Mouse (Mus musculus) embryonic facial prominence, embryonic 13.5 days (tissue): ENCODE measurements around the gene Olfm4. TPM values are rescaled to one million over a fixed set of nuclear protein-coding genes. Genes with fewer than 3 reads are reported as not detected.

ENCODE experiments used
- ATAC-seq: fragments of 200-750 bp; cut with Nextera tagmentation; 2 replicates; pipeline ENCODE4 v1.8.0; 2017; ENCODE audit warnings: low read depth; ENCODE audit not compliant: insufficient number of reproducible peaks, insufficient read depth, low FRiP score, low TSS enrichment
- H3K27ac ChIP-seq: fragments of 300-500 bp; sonication (generic); 2 replicates; pipeline ENCODE4 v1.5.1; 2015; ENCODE audit warnings: moderate library complexity, mild to moderate bottlenecking, inconsistent platforms
- H3K27me3 ChIP-seq: fragments of 300-500 bp; sonication (generic); 2 replicates; pipeline ENCODE4 v1.6.1; 2015; ENCODE audit warnings: mild to moderate bottlenecking, inconsistent platforms
- H3K36me3 ChIP-seq: fragments of 300-500 bp; sonication (generic); 2 replicates; pipeline ENCODE4 v1.6.1; 2015; ENCODE audit warnings: mild to moderate bottlenecking, inconsistent platforms
- H3K4me1 ChIP-seq: fragments of 300-500 bp; sonication (generic); 2 replicates; pipeline ENCODE4 v1.6.1; 2015; ENCODE audit warnings: inconsistent platforms
- H3K4me2 ChIP-seq: fragments of 300-500 bp; sonication (generic); 2 replicates; pipeline ENCODE4 v1.6.1; 2015; ENCODE audit warnings: moderate library complexity, mild to moderate bottlenecking, inconsistent platforms
- H3K4me3 ChIP-seq: fragments of 300-500 bp; sonication (generic); 2 replicates; pipeline ENCODE4 v1.5.1; 2015; ENCODE audit warnings: mild to moderate bottlenecking, inconsistent platforms
- H3K9ac ChIP-seq: fragments of 300-500 bp; sonication (generic); 2 replicates; pipeline ENCODE4 v1.6.1; 2015; ENCODE audit warnings: mild to moderate bottlenecking, inconsistent platforms
- H3K9me3 ChIP-seq: fragments of 300-500 bp; sonication (generic); 2 replicates; pipeline ENCODE4 v1.6.1; 2016; ENCODE audit warnings: inconsistent platforms
- WGBS: fragments of 180-500 bp; shearing (Covaris S2); methylation state at CpG from one replicate; pipeline ENCODE4 v1.1.7; 2015; ENCODE audit warnings: mixed read lengths; 5-methylcytosine and 5-hydroxymethylcytosine counted together
- polyA plus RNA-seq: library from polyadenylated mRNA; unstranded; fragments of >200 nt; fragmentation: Nextera tagmentation; extraction: Ambion mirVana; gene quantifications from 2 replicates; pipeline ENCODE4 v1.2.1, GENCODE M21; 2015

Gene Olfm4
- polyA plus RNA-seq, 1 experiment from 2014 or later: 0.24 TPM

DNA sequence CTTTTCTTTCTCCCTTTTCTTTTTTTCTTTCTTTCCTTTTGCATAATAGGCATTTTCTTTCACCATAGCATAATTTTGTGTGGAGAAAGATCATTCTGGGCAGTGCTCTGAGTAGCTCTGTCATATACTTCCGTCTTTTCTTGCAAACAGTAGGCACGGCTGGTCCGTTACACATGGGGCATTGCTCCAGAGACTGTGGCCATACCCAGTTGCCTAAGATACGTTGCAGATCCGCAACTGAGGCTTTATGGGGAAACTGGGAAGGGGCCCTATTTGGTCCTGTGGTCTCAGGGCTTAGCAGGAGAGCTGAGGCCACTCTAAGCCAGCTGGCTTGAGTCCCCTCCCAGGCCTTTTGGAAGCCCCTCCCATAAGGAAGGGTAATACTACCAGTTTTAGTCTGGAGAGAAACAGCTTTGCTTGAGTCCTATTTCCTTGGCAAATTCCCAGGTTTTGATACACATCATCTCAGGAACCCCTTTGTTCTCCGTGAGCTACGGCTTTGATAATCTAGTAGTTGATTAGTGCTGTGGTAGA is 1.3 kb downstream of the Olfm4 start:
- Histone ChIP-seq H3K36me3 (no peaks in the 10 kb centered on the region), H3K4me1 (no peaks in the 10 kb centered on the region), H3K27me3 (no peaks in the 10 kb centered on the region), H3K4me2 (no peak overlapping the region), H3K9me3 (no peaks in the 10 kb centered on the region), H3K4me3 (no peak overlapping the region), H3K9ac (no peak overlapping the region), H3K27ac (no peak overlapping the region)
- no peak for ATAC-seq
- WGBS: 83% methylated on average over 7 of the region's 7 CpGs

DNA sequence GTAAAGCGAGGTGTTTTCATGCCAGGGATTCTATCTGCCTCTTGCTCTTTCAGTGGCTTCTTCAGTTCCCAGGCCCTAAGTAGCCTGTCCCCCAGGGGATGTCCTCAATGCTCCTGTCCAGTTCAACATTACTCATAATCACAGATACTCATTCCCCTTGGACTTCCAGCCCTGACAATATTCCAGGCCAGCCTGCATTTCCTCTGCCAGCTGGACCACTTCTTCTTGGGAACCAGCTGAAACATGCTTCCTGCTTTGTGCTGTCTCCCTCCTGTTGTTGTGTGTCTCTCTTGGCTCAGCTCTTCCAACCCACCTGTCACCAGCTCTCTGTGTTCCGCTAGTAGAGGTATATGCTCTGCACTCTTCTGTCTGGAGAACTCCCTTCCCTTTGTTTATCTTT is 1.8 kb downstream of the Olfm4 start:
- no peaks in the 10 kb centered on the region for H3K9me3 ChIP-seq
- H3K4me2 ChIP-seq: no peak overlapping the region
- no peak for ATAC-seq
- no peak overlapping the region for H3K27ac ChIP-seq
- no peaks in the 10 kb centered on the region for H3K36me3 ChIP-seq
- no peak overlapping the region for H3K4me3 ChIP-seq
- H3K27me3 ChIP-seq: no peaks in the 10 kb centered on the region
- H3K4me1 ChIP-seq: no peaks in the 10 kb centered on the region
- WGBS: 95% methylated on average over 2 of the region's 2 CpGs
- no peak overlapping the region for H3K9ac ChIP-seq

DNA sequence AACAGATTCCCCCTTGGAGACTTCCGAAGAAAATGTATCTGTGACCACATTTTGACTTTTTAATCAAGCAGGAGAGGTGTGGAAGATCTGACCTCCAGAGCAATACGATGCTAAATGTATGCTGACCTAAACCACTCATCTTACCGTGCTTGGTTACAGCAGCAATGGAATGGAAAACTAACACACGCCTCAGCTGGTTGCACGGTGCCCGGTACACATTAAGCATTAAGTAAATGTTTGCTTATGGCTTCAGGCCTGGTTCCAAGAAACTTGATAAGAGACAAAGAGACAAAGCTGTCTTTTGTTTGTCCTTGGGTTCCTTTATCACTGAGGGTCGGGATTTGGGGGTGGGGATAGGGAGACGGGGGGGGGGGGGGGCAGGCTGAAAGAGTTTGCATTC is 3.0 kb downstream of the Olfm4 start:
- no peaks in the 10 kb centered on the region for H3K36me3 ChIP-seq

DNA sequence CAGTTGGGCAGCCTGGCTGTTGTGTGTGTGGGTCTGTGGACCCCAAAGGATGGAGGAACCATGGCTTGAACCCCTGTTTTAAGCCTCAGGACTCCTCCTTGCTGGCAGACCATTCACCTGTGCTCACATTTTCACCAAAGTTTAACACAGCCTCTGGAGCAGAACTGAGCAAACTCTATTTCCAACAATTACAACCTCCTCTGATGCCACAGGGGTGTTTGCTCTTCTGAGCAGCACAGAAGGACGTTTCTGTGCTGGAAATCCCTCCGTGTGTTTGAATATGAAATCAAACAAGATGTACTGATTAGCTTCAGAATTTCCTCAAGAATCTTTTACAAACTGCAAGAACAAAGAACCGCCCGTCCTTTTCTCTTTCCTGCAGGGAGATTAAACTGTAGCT is 5.9 kb downstream of the Olfm4 start:
- no peaks in the 10 kb centered on the region for H3K27me3 ChIP-seq
- no peaks in the 10 kb centered on the region for H3K36me3 ChIP-seq
- ATAC-seq: no peak
- no peaks in the 10 kb centered on the region for H3K4me1 ChIP-seq
- no peak overlapping the region for H3K4me3 ChIP-seq
- H3K4me2 ChIP-seq: no peak overlapping the region
- no peaks in the 10 kb centered on the region for H3K9me3 ChIP-seq
- no peak overlapping the region for H3K9ac ChIP-seq
- WGBS: 51% methylated on average over 4 of the region's 4 CpGs
- H3K27ac ChIP-seq: no peak overlapping the region

More for the DNA sequence above, 3.0 kb downstream of the Olfm4 start:
- Histone ChIP-seq H3K9me3 (no peaks in the 10 kb centered on the region), H3K4me1 (no peaks in the 10 kb centered on the region), H3K27ac (no peak overlapping the region), H3K4me2 (no peak overlapping the region), H3K9ac (no peak overlapping the region), H3K4me3 (no peak overlapping the region), H3K27me3 (no peaks in the 10 kb centered on the region)
- 49% methylated on average over 8 of the region's 8 CpGs for WGBS
- no peak for ATAC-seq

DNA sequence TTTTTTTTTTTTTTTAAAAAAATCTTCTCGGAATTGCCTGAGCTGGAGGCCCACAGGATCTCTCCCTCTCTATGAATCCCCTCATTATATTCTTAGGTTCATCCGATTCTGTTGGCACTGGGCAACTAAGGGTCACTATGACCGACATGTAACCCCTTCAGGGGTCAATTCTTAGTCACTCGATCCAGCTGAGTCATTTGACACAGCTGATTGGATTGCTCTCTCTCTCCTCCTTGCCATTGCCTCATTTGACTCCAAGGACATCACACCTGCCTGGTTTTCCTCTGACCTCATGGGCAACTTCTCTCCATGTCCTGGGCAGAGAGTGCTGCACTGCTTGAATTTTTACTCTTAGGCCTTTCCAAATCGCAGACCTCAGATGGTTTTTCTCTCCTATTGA is 6.7 kb downstream of the Olfm4 start:
- Histone ChIP-seq H3K9me3 (no peaks in the 10 kb centered on the region), H3K4me1 (no peaks in the 10 kb centered on the region), H3K9ac (no peak overlapping the region), H3K36me3 (no peaks in the 10 kb centered on the region), H3K27ac (no peak overlapping the region), H3K4me3 (no peak overlapping the region), H3K27me3 (no peaks in the 10 kb centered on the region), H3K4me2 (no peak overlapping the region)
- no peak for ATAC-seq
- 29% methylated on average over 5 of the region's 5 CpGs for WGBS

DNA sequence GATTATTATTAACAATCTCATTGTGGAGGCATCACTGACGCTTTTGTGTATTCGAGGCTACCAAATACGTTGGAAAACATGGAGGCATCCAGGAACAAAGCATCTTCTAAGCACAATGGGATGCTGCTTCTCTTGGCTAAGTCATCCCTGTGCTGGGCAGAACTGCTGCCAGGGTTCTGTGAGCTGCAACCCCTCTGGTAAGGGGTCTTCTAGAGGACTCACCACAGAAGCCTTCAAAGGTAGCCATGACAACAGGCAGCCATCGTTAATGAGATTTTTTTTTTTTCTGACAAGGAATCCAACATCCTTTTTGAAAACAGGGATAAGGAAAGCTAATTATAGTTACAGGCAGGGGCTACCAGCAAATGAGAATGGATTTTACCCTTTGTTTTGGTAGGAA is 13.7 kb downstream of the Olfm4 start:
- no peak for ATAC-seq
- no peaks in the 10 kb centered on the region for H3K27me3 ChIP-seq
- H3K27ac ChIP-seq: no peak overlapping the region
- no peaks in the 10 kb centered on the region for H3K4me1 ChIP-seq
- H3K4me3 ChIP-seq: no peak overlapping the region
- no peak overlapping the region for H3K4me2 ChIP-seq
- no peak overlapping the region for H3K9ac ChIP-seq
- H3K36me3 ChIP-seq: no peaks in the 10 kb centered on the region
- H3K9me3 ChIP-seq: no peaks in the 10 kb centered on the region
- WGBS: 81% methylated on average over 4 of the region's 4 CpGs

DNA sequence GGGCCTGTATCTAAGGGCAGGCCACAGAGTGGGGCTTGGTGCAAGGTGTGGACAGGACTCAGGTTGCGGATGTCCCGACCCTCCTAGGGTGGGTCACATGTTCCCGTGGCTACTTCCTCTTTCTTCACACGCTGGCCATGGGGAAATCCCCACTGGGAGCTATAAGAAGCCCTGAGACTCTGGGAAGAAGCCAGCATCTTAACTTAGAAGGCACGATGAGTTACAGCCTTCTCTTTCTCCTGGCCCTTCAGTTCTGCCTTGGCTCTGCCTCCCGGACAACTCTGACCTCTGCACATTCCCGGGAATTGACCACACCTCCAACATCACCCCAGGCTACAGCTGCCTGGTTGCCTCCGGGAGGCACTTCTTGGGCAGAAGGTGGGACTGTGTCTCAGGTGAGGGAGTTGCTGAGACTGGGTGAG is 16.2 kb downstream of the Olfm4 start:
- no peaks in the 10 kb centered on the region for H3K36me3 ChIP-seq
- no peak overlapping the region for H3K9ac ChIP-seq
- no peaks in the 10 kb centered on the region for H3K27me3 ChIP-seq
- no peak overlapping the region for H3K4me2 ChIP-seq
- no peaks in the 10 kb centered on the region for H3K4me1 ChIP-seq
- H3K4me3 ChIP-seq: no peak overlapping the region
- no peak for ATAC-seq
- no peak overlapping the region for H3K27ac ChIP-seq
- WGBS: 47% methylated on average over 8 of the region's 8 CpGs
- H3K9me3 ChIP-seq: no peaks in the 10 kb centered on the region

DNA sequence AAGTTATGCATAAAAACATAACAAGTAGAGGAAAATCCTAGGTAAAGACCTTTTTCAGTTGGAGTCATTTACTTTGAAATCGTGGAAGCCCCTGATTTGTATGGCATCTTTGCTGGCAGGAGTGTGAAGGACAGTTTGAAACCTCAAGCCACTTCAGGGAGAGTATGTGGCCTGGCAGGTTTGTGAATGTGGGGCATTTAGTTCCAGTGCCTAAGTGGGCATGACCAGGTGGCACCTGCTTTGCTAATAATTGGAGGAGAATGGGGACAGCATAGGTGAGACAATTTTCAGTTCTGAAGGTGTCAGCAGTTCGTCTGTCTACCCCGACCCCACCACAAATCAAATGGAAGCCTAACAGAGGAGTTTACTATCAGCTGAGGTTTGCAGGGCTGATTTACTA is 23.8 kb downstream of the Olfm4 start:
- H3K9me3 ChIP-seq: no peaks in the 10 kb centered on the region
- no peak overlapping the region for H3K9ac ChIP-seq
- no peak overlapping the region for H3K27ac ChIP-seq
- H3K4me3 ChIP-seq: no peak overlapping the region
- WGBS: 79% methylated on average over 3 of the region's 3 CpGs
- no peak overlapping the region for H3K4me2 ChIP-seq
- H3K4me1 ChIP-seq: no peaks in the 10 kb centered on the region
- no peaks in the 10 kb centered on the region for H3K27me3 ChIP-seq
- no peaks in the 10 kb centered on the region for H3K36me3 ChIP-seq
- ATAC-seq: no peak

DNA sequence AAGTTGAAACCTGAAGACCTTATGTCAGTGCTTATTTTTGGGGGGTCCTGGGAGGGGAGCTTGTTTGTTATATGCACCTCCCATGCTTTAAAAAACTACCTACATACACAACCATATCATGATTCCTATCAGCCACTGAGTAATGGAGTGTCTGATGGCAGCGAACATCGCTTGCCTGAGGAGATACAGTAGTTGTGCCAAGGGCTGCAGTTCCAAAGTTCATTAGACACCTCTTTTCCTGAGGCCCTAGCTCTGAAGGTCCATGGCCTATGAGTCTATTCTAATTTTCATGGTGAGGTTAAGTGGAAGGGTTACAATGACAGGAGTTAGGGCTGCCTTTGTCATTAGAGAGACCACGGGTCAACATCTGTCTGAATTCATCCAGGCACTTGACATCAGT is 26.5 kb downstream of the Olfm4 start:
- H3K4me2 ChIP-seq: no peak overlapping the region
- H3K4me3 ChIP-seq: no peak overlapping the region
- H3K9me3 ChIP-seq: no peaks in the 10 kb centered on the region
- H3K36me3 ChIP-seq: no peaks in the 10 kb centered on the region
- WGBS: 85% methylated on average over 3 of the region's 3 CpGs
- peaks cover 14% of the 10 kb centered on the region for H3K4me1 ChIP-seq
- H3K9ac ChIP-seq: no peak overlapping the region
- no peak overlapping the region for H3K27ac ChIP-seq
- ATAC-seq: no peak
- no peaks in the 10 kb centered on the region for H3K27me3 ChIP-seq

DNA sequence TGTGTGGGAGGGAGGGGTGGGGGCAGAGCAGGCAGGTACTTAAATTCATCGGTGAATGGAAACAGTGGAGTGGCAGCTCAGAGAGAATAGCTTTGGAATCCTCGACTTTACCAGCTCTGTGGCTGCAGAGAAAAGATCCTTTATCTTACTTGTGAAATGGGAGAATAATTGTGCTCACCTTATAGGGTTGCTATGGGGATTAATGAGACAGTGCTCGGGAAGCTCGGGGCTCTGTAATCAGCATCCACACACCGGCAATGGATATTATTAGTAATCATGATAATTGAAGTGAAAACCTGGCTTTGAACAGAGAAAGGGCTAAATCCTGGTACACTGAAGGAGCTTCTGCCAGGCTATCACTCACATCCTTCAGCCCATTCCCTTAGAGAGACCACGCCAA is 31.1 kb downstream of the Olfm4 start:
- Histone ChIP-seq H3K9ac (no peak overlapping the region), H3K4me3 (no peak overlapping the region), H3K27ac (no peak overlapping the region), H3K4me1 (peaks cover 26% of the 10 kb centered on the region), H3K9me3 (no peaks in the 10 kb centered on the region), H3K4me2 (no peak overlapping the region), H3K36me3 (no peaks in the 10 kb centered on the region), H3K27me3 (no peaks in the 10 kb centered on the region)
- no peak for ATAC-seq
- 40% methylated on average over 6 of the region's 6 CpGs for WGBS

DNA sequence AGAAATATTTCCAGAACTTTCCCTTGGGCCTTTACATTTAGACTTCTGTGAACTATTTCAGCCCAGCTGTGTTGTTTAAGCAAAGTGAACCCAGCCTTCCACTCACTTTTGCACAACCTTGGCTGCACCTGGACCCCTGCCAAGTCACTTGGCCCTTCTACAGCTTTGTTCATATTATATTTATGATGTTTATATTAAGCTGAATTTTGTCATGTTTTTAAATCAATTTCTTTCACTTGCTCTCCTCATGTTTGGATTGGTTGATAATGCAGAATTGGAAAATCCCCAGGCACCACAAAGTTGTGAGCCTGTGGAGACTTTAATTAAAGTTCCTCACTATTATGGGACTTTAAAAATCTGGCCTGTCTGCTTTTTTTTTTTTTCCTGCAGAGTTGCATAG is 32.2 kb downstream of the Olfm4 start:
- peak overlapping the region; percentile 73; the same call in 1 of the 2 replicates for H3K27ac ChIP-seq
- H3K36me3 ChIP-seq: no peaks in the 10 kb centered on the region
- peaks cover 26% of the 10 kb centered on the region for H3K4me1 ChIP-seq
- ATAC-seq: no peak
- no peaks in the 10 kb centered on the region for H3K9me3 ChIP-seq
- no peaks in the 10 kb centered on the region for H3K27me3 ChIP-seq
- H3K4me3 ChIP-seq: no peak overlapping the region
- H3K9ac ChIP-seq: no peak overlapping the region
- no peak overlapping the region for H3K4me2 ChIP-seq

DNA sequence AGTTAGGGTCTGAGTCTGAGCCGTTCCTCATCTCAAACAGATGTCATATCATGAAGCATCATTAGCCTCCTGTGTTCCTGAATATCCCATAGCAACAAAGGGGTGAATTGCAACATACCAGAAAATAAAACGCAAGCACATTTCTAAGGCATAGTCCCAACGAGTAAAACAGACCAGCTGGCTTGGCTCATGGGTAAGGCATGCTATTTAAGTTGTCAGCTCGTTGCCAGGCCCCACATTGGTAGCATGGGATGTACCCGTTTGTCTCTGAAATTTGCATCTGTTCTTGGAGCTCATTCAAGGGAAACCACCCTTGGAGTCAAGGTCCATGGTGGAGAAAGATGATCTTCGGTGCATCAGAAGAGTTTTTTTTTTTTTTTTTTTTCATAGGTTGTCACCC is 42.2 kb downstream of the Olfm4 start:
- WGBS: 47% methylated on average over 6 of the region's 6 CpGs
- Histone ChIP-seq H3K27me3 (no peaks in the 10 kb centered on the region), H3K4me1 (0 out of 2 replicates have a peak, but pooled peaks cover 4% of the 10 kb centered on the region), H3K9me3 (no peaks in the 10 kb centered on the region), H3K4me2 (no peak overlapping the region), H3K27ac (no peak overlapping the region), H3K4me3 (no peak overlapping the region), H3K9ac (no peak overlapping the region), H3K36me3 (no peaks in the 10 kb centered on the region)
- ATAC-seq: no peak
